Mouse (Mus musculus): ENCODE measurements around the gene Mettl24.

DNA sequence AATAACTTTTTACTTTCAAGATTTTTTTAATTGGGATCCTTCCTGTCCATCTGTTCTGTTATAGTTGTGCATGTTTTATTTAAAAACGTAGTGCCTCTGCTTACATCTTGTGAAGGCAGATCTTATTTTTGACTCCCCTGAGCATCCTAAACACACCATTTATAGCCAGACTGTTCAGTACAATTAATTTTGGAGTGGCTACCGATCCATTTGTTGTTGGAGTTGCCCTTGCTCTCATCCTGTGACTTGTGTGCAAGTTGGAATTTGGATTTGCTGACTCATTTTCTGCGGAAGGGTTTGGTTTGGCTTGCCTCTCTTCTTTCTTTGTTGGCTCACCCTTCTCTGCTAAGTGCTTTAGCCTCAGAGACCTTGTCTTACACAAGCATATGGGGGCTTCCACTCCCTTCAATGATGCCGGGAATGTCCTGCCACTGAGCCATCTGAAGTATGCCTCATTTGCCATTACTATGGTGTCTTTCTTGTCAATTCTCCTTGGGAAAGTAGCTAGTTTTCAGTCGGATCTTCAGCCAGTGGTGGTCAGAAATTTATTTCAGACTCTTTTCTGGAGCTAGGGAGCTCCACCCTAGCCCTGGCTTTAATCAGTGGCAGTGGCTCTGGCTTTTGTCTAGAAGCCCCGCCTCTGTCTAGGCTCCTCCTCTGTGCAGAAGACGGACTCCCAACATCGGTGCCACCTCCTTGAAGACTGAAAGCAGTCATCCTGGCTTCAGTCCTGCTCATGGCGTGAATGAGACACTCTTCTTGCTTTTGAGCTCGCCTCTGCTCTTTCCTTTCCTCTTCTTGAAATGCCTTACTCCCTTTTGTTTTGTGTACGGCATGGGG lies 75.3 kb downstream of the Mettl24 start:
- TF ChIP-seq CTCF (IDR thresholded peaks at IDR 0.05; ENCODE audit: low read depth) = no peak
- no peak for TF ChIP-seq EP300 (IDR thresholded peaks at IDR 0.05; ENCODE audit: low read depth)

Data from heart, postnatal 0 days (tissue).